Mouse (Mus musculus) forebrain, embryonic 16.5 days (tissue): ENCODE data around the gene 4933405L10Rik. TPM values are rescaled to one million over a fixed set of nuclear protein-coding genes. Genes with fewer than 3 reads are reported as not detected.

Source experiments
- ATAC-seq: fragments of 200-750 bp; cut with Nextera tagmentation; 2 replicates; pipeline ENCODE4 v1.8.0; 2017; ENCODE audit warnings: mild to moderate bottlenecking, moderate library complexity
- H3K27ac ChIP-seq: fragments of 300-500 bp; sonication (generic); 2 replicates; pipeline ENCODE4 v1.5.1; 2014; ENCODE audit warnings: low read length, control low read depth
- H3K27me3 ChIP-seq: fragments of 300-500 bp; sonication (generic); replicated peaks from 2 replicates; pipeline ENCODE4 v1.6.1; 2014; ENCODE audit warnings: low read length; ENCODE audit not compliant: control insufficient read depth, insufficient read depth
- H3K36me3 ChIP-seq: fragments of 300-500 bp; sonication (generic); 2 replicates; pipeline ENCODE4 v1.6.1; 2014; ENCODE audit not compliant: control insufficient read depth, insufficient read depth
- H3K4me1 ChIP-seq: fragments of 300-500 bp; sonication (generic); replicated peaks from 2 replicates; pipeline ENCODE4 v1.6.1; 2014; ENCODE audit warnings: low read length; ENCODE audit not compliant: control insufficient read depth, insufficient read depth
- H3K4me2 ChIP-seq: fragments of 300-500 bp; sonication (generic); 2 replicates; pipeline ENCODE4 v1.6.1; 2014; ENCODE audit warnings: mild to moderate bottlenecking, low read length, control low read depth
- H3K4me3 ChIP-seq: fragments of 300-500 bp; sonication (generic); replicated peaks from 2 replicates; pipeline ENCODE4 v1.5.1; 2014; ENCODE audit warnings: mild to moderate bottlenecking, low read length, control low read depth
- H3K9ac ChIP-seq: fragments of 300-500 bp; sonication (generic); replicated peaks from 2 replicates; pipeline ENCODE4 v1.6.1; 2014; ENCODE audit warnings: low read depth, low read length, control low read depth
- H3K9me3 ChIP-seq: fragments of 300-500 bp; sonication (generic); 2 replicates; pipeline ENCODE4 v1.6.1; 2016; ENCODE audit warnings: low read length; ENCODE audit not compliant: control insufficient read depth
- WGBS: fragments of 180-500 bp; shearing (Covaris S2); extraction: QIAGEN DNeasy Blood & Tissue Kit; methylation state at CpG from one replicate; pipeline ENCODE4 v1.1.7; 2014; 5-methylcytosine and 5-hydroxymethylcytosine counted together
- polyA plus RNA-seq: library from polyadenylated mRNA; unstranded; fragments of >200 nt; fragmentation: Nextera tagmentation; extraction: Ambion mirVana; gene quantifications from 2 replicates; pipeline ENCODE4 v1.2.1, GENCODE M21; 2015

The 4933405L10Rik gene
- polyA plus RNA-seq, 1 experiment from 2014 or later, result 0.32 TPM

DNA sequence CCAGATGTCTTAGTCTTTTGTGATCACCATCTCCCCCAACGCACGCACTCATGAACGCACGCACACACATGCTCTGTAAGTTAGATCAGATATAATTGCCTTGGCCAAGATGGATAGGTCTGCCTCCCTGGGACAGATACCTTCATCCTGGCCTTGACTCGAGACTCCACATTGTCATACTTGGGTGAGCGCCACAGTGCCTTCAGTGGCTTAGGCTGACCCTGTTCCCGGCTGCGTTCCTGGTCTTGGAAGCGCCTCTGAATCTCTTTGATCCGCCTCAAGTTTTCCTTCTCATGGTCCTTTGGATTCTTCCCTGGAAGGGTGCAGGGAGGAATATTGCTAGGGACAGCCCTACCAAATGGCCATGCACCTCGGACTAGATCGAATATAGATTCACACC is 1.0 kb upstream of the 4933405L10Rik start:
- ATAC-seq, result no peak
- 75% methylated on average over 12 of the region's 12 CpGs for WGBS
- Histone ChIP-seq H3K4me2 (no peak overlapping the region), H3K9me3 (no peaks in the 10 kb centered on the region), H3K4me3 (no peak overlapping the region), H3K27ac (no peak overlapping the region), H3K9ac (no peak overlapping the region), H3K36me3 (peaks cover 2% of the 10 kb centered on the region; the same call in 1 of the 2 replicates), H3K4me1 (peaks cover 26% of the 10 kb centered on the region), H3K27me3 (no peaks in the 10 kb centered on the region)

DNA sequence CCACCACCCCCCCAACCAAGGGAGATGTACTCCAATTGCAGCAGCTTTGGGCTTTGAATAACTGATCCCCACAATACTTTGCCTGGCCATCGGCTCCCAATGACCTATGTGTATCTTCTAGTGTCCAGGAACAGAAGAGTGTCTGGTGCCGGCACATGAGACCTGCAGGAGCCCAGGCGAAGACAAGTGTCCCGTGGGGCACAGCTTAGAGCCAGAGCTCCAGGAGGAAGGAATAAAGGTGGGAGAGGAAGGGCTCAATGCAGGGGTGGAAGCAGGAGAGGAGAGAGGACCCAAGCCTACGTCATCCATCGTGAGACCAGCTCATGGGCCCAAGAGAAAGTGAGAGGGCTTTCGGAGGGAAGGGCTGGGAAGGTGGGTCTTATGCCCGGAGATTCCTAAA is 1.2 kb downstream of the 4933405L10Rik start:
- H3K4me2 ChIP-seq, result no peak overlapping the region
- no peak overlapping the region for H3K27ac ChIP-seq
- 92% methylated on average over 8 of the region's 8 CpGs for WGBS
- H3K36me3 ChIP-seq, result no peaks in the 10 kb centered on the region
- no peaks in the 10 kb centered on the region for H3K27me3 ChIP-seq
- peaks cover 14% of the 10 kb centered on the region for H3K4me1 ChIP-seq
- ATAC-seq, result no peak
- H3K9ac ChIP-seq, result no peak overlapping the region
- H3K9me3 ChIP-seq, result no peaks in the 10 kb centered on the region
- no peak overlapping the region for H3K4me3 ChIP-seq

GRCm38 (mm10) chr8:105709317-105709716 is 1.9 kb downstream of the 4933405L10Rik start:
- no peaks in the 10 kb centered on the region for H3K9me3 ChIP-seq
- peaks cover 14% of the 10 kb centered on the region for H3K4me1 ChIP-seq
- no peak overlapping the region for H3K9ac ChIP-seq
- 77% methylated on average over 14 of the region's 14 CpGs for WGBS
- H3K4me2 ChIP-seq, result no peak overlapping the region
- H3K27ac ChIP-seq, result no peak overlapping the region
- H3K36me3 ChIP-seq, result no peaks in the 10 kb centered on the region
- no peaks in the 10 kb centered on the region for H3K27me3 ChIP-seq
- H3K4me3 ChIP-seq, result no peak overlapping the region
- ATAC-seq, result no peak

GRCm38 (mm10) chr8:105712286-105712685 is 4.8 kb downstream of the 4933405L10Rik start:
- no peak overlapping the region for H3K27ac ChIP-seq
- H3K36me3 ChIP-seq, result peaks cover 8% of the 10 kb centered on the region
- no peak overlapping the region for H3K9ac ChIP-seq
- H3K4me2 ChIP-seq, result no peak overlapping the region
- no peak for ATAC-seq
- peaks cover 7% of the 10 kb centered on the region; the same call in 1 of the 2 replicates for H3K4me1 ChIP-seq
- no peaks in the 10 kb centered on the region for H3K9me3 ChIP-seq
- H3K4me3 ChIP-seq, result no peak overlapping the region
- no peaks in the 10 kb centered on the region for H3K27me3 ChIP-seq
- 85% methylated on average over 3 of the region's 3 CpGs for WGBS

DNA sequence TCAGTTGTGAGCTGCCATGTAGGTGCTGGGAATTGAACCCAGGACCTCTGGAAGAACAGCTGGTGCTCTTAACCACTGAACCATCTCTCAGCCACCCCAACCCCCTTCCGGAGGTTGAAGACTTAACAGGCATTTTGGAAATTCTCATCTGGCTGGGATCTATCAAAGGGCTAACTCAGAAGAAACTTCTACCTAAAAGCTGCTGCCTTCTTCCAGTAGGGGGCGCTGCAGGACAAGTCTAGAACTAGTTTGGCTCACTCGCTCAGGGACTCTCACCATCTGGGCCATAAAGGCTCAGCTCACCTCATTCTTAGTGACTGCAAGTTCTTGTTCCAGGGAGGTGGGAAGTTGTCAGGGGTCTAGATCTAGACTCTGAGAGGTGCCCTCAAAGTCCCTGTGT is 6.7 kb downstream of the 4933405L10Rik start:
- no peak overlapping the region for H3K27ac ChIP-seq
- no peak overlapping the region for H3K4me3 ChIP-seq
- WGBS, result 6% methylated on average over 3 of the region's 3 CpGs
- no peak; the same call in 1 of the 2 replicates for ATAC-seq
- no peaks in the 10 kb centered on the region for H3K9me3 ChIP-seq
- no peaks in the 10 kb centered on the region for H3K4me1 ChIP-seq
- no peak overlapping the region for H3K4me2 ChIP-seq
- peaks cover 9% of the 10 kb centered on the region for H3K36me3 ChIP-seq
- H3K27me3 ChIP-seq, result no peaks in the 10 kb centered on the region
- H3K9ac ChIP-seq, result no peak overlapping the region

- H3K4me1 ChIP-seq, result no peaks in the 10 kb centered on the region
- WGBS, result 72% methylated on average over 6 of the region's 6 CpGs
- peaks cover 9% of the 10 kb centered on the region for H3K36me3 ChIP-seq
- H3K9ac ChIP-seq, result no peak overlapping the region
- no peak overlapping the region for H3K4me2 ChIP-seq
- no peak overlapping the region for H3K27ac ChIP-seq
- no peak overlapping the region for H3K4me3 ChIP-seq
- no peak for ATAC-seq
- H3K9me3 ChIP-seq, result no peaks in the 10 kb centered on the region
- no peaks in the 10 kb centered on the region for H3K27me3 ChIP-seq
Measured at GRCm38 (mm10) chr8:105715042-105715441, 7.6 kb downstream of the 4933405L10Rik start.

DNA sequence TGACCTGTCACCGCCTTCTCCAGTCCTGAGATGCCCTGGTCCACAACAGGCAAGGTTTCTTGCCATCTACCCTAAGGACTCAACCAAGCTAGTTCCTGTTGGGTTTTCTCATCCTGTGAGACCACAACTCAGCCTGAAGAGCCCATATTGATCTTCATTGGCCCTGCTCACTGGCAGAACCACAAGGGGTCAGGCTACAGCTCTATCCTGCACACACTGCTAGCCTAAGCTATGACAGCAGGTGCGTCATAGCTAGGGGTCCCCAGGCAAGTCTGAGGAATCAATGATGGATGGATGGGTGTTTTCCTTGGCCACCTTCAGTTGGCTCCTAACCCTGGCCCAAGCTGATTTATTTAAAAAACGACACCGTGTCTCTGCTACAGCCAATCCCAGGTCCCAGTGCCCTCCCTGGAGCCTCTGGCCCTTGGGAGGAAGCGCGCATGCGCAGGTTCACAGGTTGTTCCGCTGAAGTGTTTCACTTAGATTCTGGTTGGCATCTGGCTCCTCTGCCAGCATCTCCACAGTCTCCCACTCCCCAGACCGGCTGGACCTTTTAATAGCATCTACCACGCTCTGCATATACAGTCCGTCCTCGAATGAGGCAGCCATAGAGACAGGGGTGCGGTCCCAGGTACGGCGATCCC is 9.0 kb downstream of the 4933405L10Rik start:
- Histone ChIP-seq H3K27me3 (no peaks in the 10 kb centered on the region), H3K27ac (no peak overlapping the region), H3K9ac (no peak overlapping the region), H3K4me3 (no peak overlapping the region), H3K4me1 (no peaks in the 10 kb centered on the region), H3K4me2 (no peak overlapping the region), H3K36me3 (peaks cover 9% of the 10 kb centered on the region), H3K9me3 (no peaks in the 10 kb centered on the region)
- 95% methylated on average over 15 of the region's 15 CpGs for WGBS
- no peak for ATAC-seq

DNA sequence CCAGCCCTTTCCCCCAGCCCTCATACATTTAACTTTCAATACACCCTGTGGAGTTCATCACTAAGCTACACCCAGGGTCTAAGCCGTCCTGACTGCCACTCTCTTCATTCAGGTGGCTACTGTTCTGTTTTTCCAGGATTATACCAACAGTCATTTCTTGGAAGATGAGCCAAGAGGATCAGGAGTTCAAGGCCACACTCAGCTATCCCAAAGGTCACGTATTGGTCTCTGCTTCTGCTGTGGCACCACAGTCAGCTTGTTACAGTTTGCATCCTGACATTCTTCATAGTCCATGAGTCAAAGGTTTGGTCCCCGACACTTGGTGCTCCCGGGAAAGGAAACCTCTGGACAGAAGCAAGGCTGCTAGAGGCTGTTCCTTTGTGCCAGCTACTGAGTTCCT is 12.2 kb downstream of the 4933405L10Rik start:
- 86% methylated on average over 4 of the region's 4 CpGs for WGBS
- Histone ChIP-seq H3K9me3 (no peaks in the 10 kb centered on the region), H3K27me3 (no peaks in the 10 kb centered on the region), H3K4me2 (no peak overlapping the region), H3K4me3 (no peak overlapping the region), H3K27ac (no peak overlapping the region), H3K9ac (no peak overlapping the region), H3K4me1 (no peaks in the 10 kb centered on the region), H3K36me3 (peaks cover 18% of the 10 kb centered on the region)
- ATAC-seq, result no peak

DNA sequence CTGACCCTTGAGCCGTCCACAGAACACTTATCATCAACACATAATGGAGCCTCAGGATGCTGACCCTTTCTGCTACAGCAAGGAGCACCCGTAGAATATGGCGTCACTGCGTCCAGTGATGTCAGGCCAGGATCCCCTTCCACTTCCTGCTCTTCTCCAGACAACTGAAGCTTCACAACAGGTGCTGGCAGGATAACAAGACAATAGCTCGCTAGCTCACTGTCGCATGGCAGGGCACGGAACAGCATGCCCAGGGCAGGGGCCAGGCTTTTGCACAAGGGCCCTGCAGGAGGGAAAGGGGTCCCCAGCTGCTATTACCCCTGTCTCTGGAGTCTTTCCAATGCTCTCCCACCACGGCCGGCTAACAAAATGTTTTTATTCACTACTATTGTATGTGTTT is 15.4 kb downstream of the 4933405L10Rik start:
- no peak for ATAC-seq
- H3K36me3 ChIP-seq, result peaks cover 19% of the 10 kb centered on the region
- no peak overlapping the region for H3K9ac ChIP-seq
- H3K4me3 ChIP-seq, result no peak overlapping the region
- no peaks in the 10 kb centered on the region for H3K27me3 ChIP-seq
- 95% methylated on average over 9 of the region's 9 CpGs for WGBS
- H3K4me1 ChIP-seq, result no peaks in the 10 kb centered on the region
- H3K9me3 ChIP-seq, result no peaks in the 10 kb centered on the region
- no peak overlapping the region for H3K27ac ChIP-seq
- H3K4me2 ChIP-seq, result no peak overlapping the region

DNA sequence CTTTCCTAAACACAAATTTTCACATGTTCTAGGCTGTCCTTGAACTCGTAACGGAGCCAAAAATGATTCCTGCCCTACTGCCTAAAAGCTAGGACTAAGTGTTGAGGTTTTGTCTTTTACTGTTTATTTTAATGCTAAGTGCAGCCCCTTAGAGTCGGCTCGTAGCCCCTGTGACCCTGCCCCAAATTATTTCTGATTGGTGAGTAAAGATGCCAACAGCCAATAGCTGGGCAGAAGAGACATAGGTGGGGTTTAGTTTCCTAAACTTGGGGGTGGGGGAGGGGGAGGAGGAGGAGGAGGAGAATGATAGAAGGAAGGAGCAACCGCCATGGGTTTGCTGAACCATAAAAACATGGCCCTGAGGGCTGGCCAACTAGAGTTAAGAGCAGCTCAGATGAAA is 18.3 kb downstream of the 4933405L10Rik start:
- no peaks in the 10 kb centered on the region for H3K4me1 ChIP-seq
- no peaks in the 10 kb centered on the region for H3K9me3 ChIP-seq
- no peak overlapping the region for H3K9ac ChIP-seq
- no peaks in the 10 kb centered on the region for H3K27me3 ChIP-seq
- H3K4me2 ChIP-seq, result no peak overlapping the region
- H3K4me3 ChIP-seq, result no peak overlapping the region
- no peak for ATAC-seq
- 81% methylated on average over 5 of the region's 5 CpGs for WGBS
- H3K36me3 ChIP-seq, result peaks cover 19% of the 10 kb centered on the region
- H3K27ac ChIP-seq, result no peak overlapping the region
